Mouse (Mus musculus): ENCODE results near the gene Aspdh. TPM values are rescaled to one million over a fixed set of nuclear protein-coding genes. Genes with fewer than 3 reads are reported as not detected.

Gene Aspdh
- polyA plus RNA-seq, 1 experiment from 2014 or later = not detected

GRCm38 (mm10) chr7:44439696-44440095 is 25.5 kb upstream of the Aspdh start:
- WGBS = 74% methylated on average over 2 of the region's 2 CpGs
- peaks cover 27% of the 10 kb centered on the region for H3K4me1 ChIP-seq
- DNase-seq (ENCODE audit: low spot score) = no peak

GRCm38 (mm10) chr7:44440479-44440878 is 24.7 kb upstream of the Aspdh start:
- 81% methylated on average over 1 of the region's 1 CpGs for WGBS
- DNase-seq (ENCODE audit: low spot score) = no peak
- H3K9me3 ChIP-seq (replicated peaks) = no peaks in the 10 kb centered on the region
- no peaks in the 10 kb centered on the region for H3K36me3 ChIP-seq
- no peak overlapping the region for H3K4me3 ChIP-seq
- peaks cover 100% of the 10 kb centered on the region for H3K27me3 ChIP-seq (ENCODE audit: low read depth, poor library complexity, severe bottlenecking)
- H3K4me1 ChIP-seq = peaks cover 35% of the 10 kb centered on the region
- H3K27ac ChIP-seq = no peak overlapping the region

More at GRCm38 (mm10) chr7:44439696-44440095, 25.5 kb upstream of the Aspdh start:
- Histone ChIP-seq H3K27me3 (ENCODE audit: low read depth, poor library complexity, severe bottlenecking) (peaks cover 100% of the 10 kb centered on the region), H3K36me3 (no peaks in the 10 kb centered on the region), H3K9me3 (replicated peaks) (no peaks in the 10 kb centered on the region), H3K27ac (no peak overlapping the region), H3K4me3 (no peak overlapping the region)

DNA sequence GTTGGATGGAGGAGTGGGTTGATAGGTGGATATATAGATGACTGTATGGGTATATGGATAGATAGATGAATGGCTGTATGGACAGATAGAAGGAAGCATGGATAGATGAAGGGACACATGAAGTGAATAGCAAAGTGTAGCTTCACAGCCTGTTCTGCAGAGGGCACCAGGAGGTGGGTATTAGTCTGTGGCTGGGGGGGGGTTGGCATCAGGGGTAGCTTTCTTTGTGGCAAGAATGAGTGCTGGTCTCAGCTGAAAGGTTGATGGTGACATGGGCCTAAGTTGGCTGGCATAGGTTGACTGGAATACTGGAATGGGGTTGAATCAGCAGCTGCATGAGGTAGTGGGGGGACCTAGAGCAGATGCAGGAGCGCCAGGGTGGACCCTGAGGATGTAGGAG is 24.0 kb upstream of the Aspdh start:
- peaks cover 100% of the 10 kb centered on the region for H3K27me3 ChIP-seq (ENCODE audit: low read depth, poor library complexity, severe bottlenecking)
- peak overlapping the region; percentile 39; the same call in 1 of the 2 replicates for H3K4me3 ChIP-seq
- no peaks in the 10 kb centered on the region for H3K9me3 ChIP-seq (replicated peaks)
- peaks cover 35% of the 10 kb centered on the region for H3K4me1 ChIP-seq
- H3K27ac ChIP-seq = no peak overlapping the region
- no peaks in the 10 kb centered on the region for H3K36me3 ChIP-seq
- 0% methylated on average over 1 of the region's 1 CpGs for WGBS
- DNase-seq (ENCODE audit: low spot score) = no peak

- Histone ChIP-seq H3K27ac (peak overlapping the region; percentile 42), H3K36me3 (no peaks in the 10 kb centered on the region), H3K4me3 (peak overlapping the region; percentile 39), H3K27me3 (ENCODE audit: low read depth, poor library complexity, severe bottlenecking) (peaks cover 100% of the 10 kb centered on the region), H3K4me1 (peaks cover 35% of the 10 kb centered on the region), H3K9me3 (replicated peaks) (no peaks in the 10 kb centered on the region)
- DNase-seq (ENCODE audit: low spot score) = no peak
- under 1% methylated on average over 14 of the region's 14 CpGs for WGBS
Measured at GRCm38 (mm10) chr7:44441648-44442109, 23.5 kb upstream of the Aspdh start.

- Histone ChIP-seq H3K4me1 (peaks cover 35% of the 10 kb centered on the region), H3K9me3 (replicated peaks) (no peaks in the 10 kb centered on the region), H3K27me3 (ENCODE audit: low read depth, poor library complexity, severe bottlenecking) (peaks cover 100% of the 10 kb centered on the region), H3K36me3 (no peaks in the 10 kb centered on the region), H3K27ac (peak overlapping the region; percentile 42), H3K4me3 (peak overlapping the region; percentile 39)
- peak; percentile 49 for DNase-seq (ENCODE audit: low spot score)
- WGBS = 2% methylated on average over 13 of the region's 14 CpGs
Measured at GRCm38 (mm10) chr7:44442407-44442821, 22.8 kb upstream of the Aspdh start.

DNA sequence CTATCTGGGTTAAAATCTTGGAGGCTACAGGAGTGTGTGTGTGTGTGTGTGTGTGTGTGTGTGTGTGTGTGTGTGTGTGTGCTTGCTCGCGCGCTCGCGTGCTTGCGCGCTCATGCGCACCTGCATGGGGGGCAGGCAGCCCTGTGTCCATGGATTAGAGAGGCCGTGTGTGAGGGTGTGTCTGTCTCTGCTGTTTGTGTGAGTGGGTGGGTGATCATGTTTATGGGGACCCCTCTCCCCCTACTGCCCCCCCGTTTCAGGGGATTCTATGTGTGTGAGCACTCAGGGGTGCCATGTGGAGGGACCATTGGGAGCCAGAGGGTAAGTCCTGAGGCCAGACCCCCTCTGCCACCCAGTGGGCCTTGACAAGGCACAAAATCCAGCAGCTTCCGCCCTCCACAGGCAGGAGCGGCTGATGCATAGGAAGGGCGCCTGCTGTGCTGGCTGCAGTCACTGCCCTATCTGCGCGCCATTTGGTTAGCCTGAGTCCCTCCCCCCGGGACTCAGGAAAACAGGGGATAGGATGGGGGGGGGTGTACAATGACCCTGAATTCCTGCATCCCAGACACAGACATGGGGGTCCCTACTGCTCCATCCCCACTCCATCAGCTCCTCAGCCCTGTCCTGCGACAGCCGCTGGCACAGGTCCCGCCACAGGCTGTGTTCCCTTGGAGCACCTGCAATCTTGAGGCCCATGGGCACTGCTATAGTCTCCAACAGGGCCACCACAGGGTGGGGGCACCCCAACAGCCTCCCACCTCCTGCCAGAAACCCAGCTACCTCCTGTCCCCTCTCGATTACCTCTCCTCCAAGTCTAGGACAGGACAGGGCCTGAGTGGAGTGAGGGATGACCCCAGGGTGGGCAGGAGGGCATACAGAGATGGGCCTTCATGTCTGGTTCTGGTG is 21.7 kb upstream of the Aspdh start:
- H3K27ac ChIP-seq = no peak overlapping the region

GRCm38 (mm10) chr7:44444886-44445527 is 20.2 kb upstream of the Aspdh start:
- peaks cover 98% of the 10 kb centered on the region for H3K27me3 ChIP-seq (ENCODE audit: low read depth, poor library complexity, severe bottlenecking)
- H3K4me3 ChIP-seq = 0 out of 2 replicates have a peak overlapping the region, but pooled peaks have one; percentile 1
- 6% methylated on average over 29 of the region's 29 CpGs for WGBS
- no peak for DNase-seq (ENCODE audit: low spot score)
- H3K9me3 ChIP-seq (replicated peaks) = no peaks in the 10 kb centered on the region
- peaks cover 35% of the 10 kb centered on the region for H3K4me1 ChIP-seq
- no peaks in the 10 kb centered on the region for H3K36me3 ChIP-seq
- H3K27ac ChIP-seq = no peak overlapping the region

More for the DNA sequence above, 21.7 kb upstream of the Aspdh start:
- Histone ChIP-seq H3K9me3 (replicated peaks) (no peaks in the 10 kb centered on the region), H3K27me3 (ENCODE audit: low read depth, poor library complexity, severe bottlenecking) (peaks cover 100% of the 10 kb centered on the region), H3K4me3 (peak overlapping the region; percentile 39), H3K36me3 (no peaks in the 10 kb centered on the region), H3K4me1 (peaks cover 35% of the 10 kb centered on the region)
- WGBS = 5% methylated on average over 19 of the region's 20 CpGs
- no peak for DNase-seq (ENCODE audit: low spot score)

GRCm38 (mm10) chr7:44445528-44445923 is 19.7 kb upstream of the Aspdh start:
- no peak for DNase-seq (ENCODE audit: low spot score)
- Histone ChIP-seq H3K4me1 (peaks cover 35% of the 10 kb centered on the region), H3K4me3 (no peak overlapping the region), H3K27me3 (ENCODE audit: low read depth, poor library complexity, severe bottlenecking) (peaks cover 93% of the 10 kb centered on the region), H3K27ac (no peak overlapping the region), H3K9me3 (replicated peaks) (no peaks in the 10 kb centered on the region), H3K36me3 (no peaks in the 10 kb centered on the region)
- WGBS = 9% methylated on average over 7 of the region's 7 CpGs

GRCm38 (mm10) chr7:44446070-44446855 is 18.9 kb upstream of the Aspdh start:
- H3K4me1 ChIP-seq = peaks cover 35% of the 10 kb centered on the region
- DNase-seq (ENCODE audit: low spot score) = no peak
- no peak overlapping the region for H3K4me3 ChIP-seq
- H3K36me3 ChIP-seq = no peaks in the 10 kb centered on the region
- no peaks in the 10 kb centered on the region for H3K9me3 ChIP-seq (replicated peaks)
- peaks cover 88% of the 10 kb centered on the region for H3K27me3 ChIP-seq (ENCODE audit: low read depth, poor library complexity, severe bottlenecking)
- H3K27ac ChIP-seq = no peak overlapping the region
- 49% methylated on average over 12 of the region's 12 CpGs for WGBS

DNA sequence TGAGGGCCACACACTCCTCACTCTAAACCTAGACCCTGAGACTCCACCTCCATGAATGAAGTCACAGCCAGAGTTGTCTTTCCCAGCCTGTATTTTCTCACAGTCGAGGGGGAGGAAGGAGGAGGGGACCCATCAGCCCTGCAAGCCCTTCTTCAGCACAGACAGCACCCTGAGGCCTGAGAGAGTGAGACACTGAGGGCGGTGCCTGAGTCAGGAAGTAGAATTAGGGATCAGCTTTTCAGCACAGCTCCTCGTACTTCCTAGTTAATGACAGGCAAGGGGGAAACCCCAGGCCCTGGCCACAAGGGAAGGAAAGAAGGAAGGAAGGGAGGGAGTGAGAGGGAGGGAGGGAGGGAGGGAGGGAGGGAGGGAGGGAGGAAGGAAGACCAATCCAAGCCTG is 11.9 kb upstream of the Aspdh start:
- H3K27me3 ChIP-seq (ENCODE audit: low read depth, poor library complexity, severe bottlenecking) = peaks cover 45% of the 10 kb centered on the region
- DNase-seq (ENCODE audit: low spot score) = no peak
- H3K4me1 ChIP-seq = no peaks in the 10 kb centered on the region; the same call in 1 of the 2 replicates
- no peaks in the 10 kb centered on the region for H3K9me3 ChIP-seq (replicated peaks)
- 19% methylated on average over 3 of the region's 3 CpGs for WGBS
- H3K27ac ChIP-seq = no peak overlapping the region
- H3K4me3 ChIP-seq = no peak overlapping the region
- H3K36me3 ChIP-seq = no peaks in the 10 kb centered on the region

GRCm38 (mm10) chr7:44456302-44456701 is 8.9 kb upstream of the Aspdh start:
- Histone ChIP-seq H3K27me3 (ENCODE audit: low read depth, poor library complexity, severe bottlenecking) (peaks cover 57% of the 10 kb centered on the region), H3K4me1 (no peaks in the 10 kb centered on the region; the same call in 1 of the 2 replicates), H3K27ac (no peak overlapping the region), H3K9me3 (replicated peaks) (no peaks in the 10 kb centered on the region), H3K4me3 (no peak overlapping the region), H3K36me3 (no peaks in the 10 kb centered on the region)
- no peak for DNase-seq (ENCODE audit: low spot score)
- 92% methylated on average over 1 of the region's 1 CpGs for WGBS

DNA sequence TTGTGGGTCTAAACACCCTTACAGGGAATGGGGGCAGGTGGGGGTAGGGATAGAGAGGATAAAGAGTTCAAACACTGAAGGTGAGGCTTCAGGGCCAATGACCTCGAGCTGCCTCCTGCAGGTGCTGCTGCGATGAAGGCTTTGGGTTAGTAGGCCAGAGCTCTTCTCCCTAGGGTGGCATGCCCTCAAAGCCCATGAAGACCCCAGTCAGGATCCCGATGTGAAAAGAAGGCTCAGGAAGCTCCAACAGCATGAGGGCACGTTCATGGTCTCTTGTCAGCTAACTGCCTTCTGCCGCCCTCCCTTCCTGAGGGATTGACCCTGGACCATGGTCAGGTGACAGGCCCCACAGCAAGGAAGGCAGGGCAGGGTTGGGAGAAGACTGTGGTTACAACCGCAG is 5.1 kb upstream of the Aspdh start:
- DNase-seq (ENCODE audit: low spot score) = no peak
- no peaks in the 10 kb centered on the region for H3K9me3 ChIP-seq (replicated peaks)
- WGBS = 73% methylated on average over 6 of the region's 6 CpGs
- H3K27ac ChIP-seq = no peak overlapping the region
- H3K27me3 ChIP-seq (ENCODE audit: low read depth, poor library complexity, severe bottlenecking) = peaks cover 82% of the 10 kb centered on the region
- peaks cover 25% of the 10 kb centered on the region for H3K4me1 ChIP-seq
- H3K36me3 ChIP-seq = 0 out of 2 replicates have a peak, but pooled peaks cover 3% of the 10 kb centered on the region
- no peak overlapping the region for H3K4me3 ChIP-seq

All from limb, embryonic 10.5 days (tissue).